Mouse (Mus musculus) heart, postnatal 0 days (tissue): ENCODE data around the gene Clec2g.

ENCODE experiments used
- CTCF ChIP-seq: IDR thresholded peaks from 2 replicates; pipeline ENCODE4 v1.5.1; 2016; ENCODE audit warnings: antibody characterized with exemption, control low read depth, low read depth
- EP300 ChIP-seq: IDR thresholded peaks from 2 replicates; pipeline ENCODE4 v1.6.1; 2016; ENCODE audit warnings: antibody characterized with exemption, low read depth

GRCm38 (mm10) chr6:129014399-129014798, 80.2 kb downstream of the Clec2g start:
- TF ChIP-seq CTCF: no peak
- no peak for TF ChIP-seq EP300
